Mouse (Mus musculus) heart, embryonic 10.5 days (tissue): ENCODE results near the gene Mecom. TPM values are rescaled to one million over a fixed set of nuclear protein-coding genes. Genes with fewer than 3 reads are reported as not detected.

ENCODE experiments used
- DNase-seq: peaks from one replicate; pipeline ENCODE4 v3.0.0-alpha.2; 2017; ENCODE audit warnings: low spot score
- H3K27ac ChIP-seq: fragments of 300-500 bp; sonication (generic); 2 replicates; pipeline ENCODE4 v1.5.1; 2016; ENCODE audit warnings: mild to moderate bottlenecking
- H3K27me3 ChIP-seq: fragments of 300-500 bp; sonication (generic); 2 replicates; pipeline ENCODE4 v1.6.1; 2016; ENCODE audit warnings: mild to moderate bottlenecking; ENCODE audit not compliant: poor library complexity, insufficient read depth, severe bottlenecking
- H3K36me3 ChIP-seq: fragments of 300-500 bp; sonication (generic); 2 replicates; pipeline ENCODE4 v1.6.1; 2016; ENCODE audit warnings: mild to moderate bottlenecking, moderate library complexity
- H3K4me1 ChIP-seq: fragments of 300-500 bp; sonication (generic); 2 replicates; pipeline ENCODE4 v1.6.1; 2016; ENCODE audit warnings: mild to moderate bottlenecking
- H3K4me3 ChIP-seq: fragments of 300-500 bp; sonication (generic); 2 replicates; pipeline ENCODE4 v1.5.1; 2016; ENCODE audit warnings: mild to moderate bottlenecking, moderate library complexity
- H3K9me3 ChIP-seq: fragments of 300-500 bp; sonication (generic); 2 replicates; pipeline ENCODE4 v1.6.1; 2016; ENCODE audit warnings: mild to moderate bottlenecking, moderate library complexity
- WGBS: fragments of 180-500 bp; shearing (Covaris S2); methylation state at CpG from one replicate; pipeline ENCODE4 v1.1.7; 2016; 5-methylcytosine and 5-hydroxymethylcytosine counted together
- polyA plus RNA-seq: library from polyadenylated mRNA; unstranded; fragments of >200 nt; fragmentation: Nextera tagmentation; extraction: Ambion mirVana; gene quantifications from 2 replicates; pipeline ENCODE4 v1.2.1, GENCODE M21; 2016

Mecom gene
- polyA plus RNA-seq, 1 experiment from 2014 or later, result 40.3 TPM

DNA sequence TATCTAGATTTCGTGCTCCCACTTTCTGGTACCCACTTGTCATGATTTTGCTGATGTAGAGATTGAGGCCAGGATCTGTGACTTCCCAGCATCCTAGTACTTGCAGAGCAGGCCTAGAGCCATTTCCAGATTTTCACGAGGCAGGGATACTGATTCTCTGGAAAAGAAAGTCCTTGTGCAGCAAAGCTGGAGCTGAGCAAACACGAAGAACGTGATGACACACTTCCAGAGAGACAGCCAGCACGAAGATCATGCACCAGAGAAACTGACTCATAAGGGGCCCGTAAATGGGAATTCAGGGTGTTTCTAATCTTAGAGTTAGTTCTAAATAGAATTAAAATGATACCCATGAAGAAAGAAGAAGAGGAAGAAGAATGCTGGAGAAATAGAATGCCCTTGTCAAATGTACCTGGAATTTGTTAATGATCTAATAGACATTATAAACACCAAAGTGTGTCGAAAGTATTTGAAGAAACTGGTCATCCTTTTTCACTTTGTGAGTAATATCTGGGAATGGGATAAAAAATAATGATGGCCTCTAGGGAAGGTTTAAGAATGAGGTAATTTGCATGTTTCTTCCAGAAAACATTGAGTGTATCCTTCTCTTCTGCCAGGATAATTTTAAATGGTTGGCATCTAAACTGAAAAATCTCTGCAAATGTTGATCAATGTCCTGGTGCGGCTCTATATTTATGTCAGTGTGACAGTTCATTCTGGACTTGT lies 426.9 kb downstream of the Mecom start:
- Histone ChIP-seq H3K9me3 (no peaks in the 10 kb centered on the region), H3K4me3 (no peak overlapping the region), H3K4me1 (no peaks in the 10 kb centered on the region), H3K27me3 (no peaks in the 10 kb centered on the region), H3K27ac (no peak overlapping the region), H3K36me3 (no peaks in the 10 kb centered on the region)
- WGBS, result 81% methylated on average over 8 of the region's 8 CpGs
- no peak for DNase-seq

DNA sequence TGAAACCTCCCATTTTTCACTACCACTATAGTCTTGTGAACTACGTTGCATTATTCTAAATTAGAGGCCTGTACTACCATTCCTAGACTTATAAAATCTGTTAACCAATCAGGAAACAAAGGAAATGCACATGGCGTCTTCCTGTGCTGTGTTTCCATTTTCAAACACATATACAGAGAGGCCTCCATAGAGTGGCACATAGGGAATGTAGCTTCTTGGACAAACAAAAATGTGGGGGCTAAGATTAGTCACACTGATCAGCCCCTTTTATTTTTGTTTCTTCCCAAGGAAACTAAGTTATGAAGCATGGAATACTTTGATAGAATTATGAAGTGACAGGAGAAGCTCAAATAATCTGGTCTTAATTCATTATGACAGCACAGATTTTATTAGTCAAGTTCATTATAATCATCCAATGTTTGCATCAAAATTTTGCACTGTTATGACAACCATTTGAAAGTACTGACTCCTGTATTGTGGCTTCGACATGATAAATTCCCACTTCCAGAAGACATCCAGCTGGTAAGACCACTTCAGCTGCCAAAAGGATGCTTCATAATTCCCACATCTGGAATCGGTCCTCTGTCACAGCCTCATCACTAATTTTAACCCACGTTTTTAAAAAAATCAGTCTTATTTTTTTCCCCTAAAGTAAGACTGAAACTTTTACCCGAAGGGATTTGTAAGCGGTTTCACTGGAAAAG lies 429.1 kb downstream of the Mecom start:
- Histone ChIP-seq H3K27me3 (no peaks in the 10 kb centered on the region), H3K36me3 (no peaks in the 10 kb centered on the region), H3K27ac (no peak overlapping the region), H3K4me3 (no peak overlapping the region), H3K9me3 (no peaks in the 10 kb centered on the region), H3K4me1 (no peaks in the 10 kb centered on the region)
- WGBS, result 83% methylated on average over 7 of the region's 7 CpGs
- DNase-seq, result no peak

DNA sequence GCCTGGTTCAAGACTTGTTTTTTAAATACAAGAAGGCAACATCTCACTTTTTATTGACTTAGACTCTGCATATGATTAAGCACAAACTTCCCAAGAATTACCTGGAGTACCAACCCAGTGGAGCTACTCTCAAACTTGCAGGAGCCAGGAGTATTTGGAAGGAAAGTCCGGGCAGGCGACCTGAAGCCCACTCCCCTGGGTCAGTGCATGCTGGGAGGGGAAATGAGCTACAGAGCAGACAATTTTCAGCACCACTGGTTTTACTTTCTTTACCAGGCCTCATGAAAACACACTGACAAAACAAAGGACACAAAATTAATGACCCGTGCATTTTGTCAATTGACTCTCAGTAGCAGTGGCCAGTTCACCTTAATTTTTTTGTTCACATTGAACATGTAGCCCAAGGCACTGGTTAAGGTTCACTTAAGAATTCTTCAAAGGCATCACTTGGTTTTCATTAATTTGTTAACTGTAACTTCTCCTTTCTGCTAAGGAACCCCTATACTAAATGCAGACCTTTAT lies 434.5 kb downstream of the Mecom start:
- no peaks in the 10 kb centered on the region; the same call in 1 of the 2 replicates for H3K4me1 ChIP-seq
- no peak overlapping the region for H3K4me3 ChIP-seq
- H3K9me3 ChIP-seq, result no peaks in the 10 kb centered on the region
- no peaks in the 10 kb centered on the region for H3K36me3 ChIP-seq
- H3K27me3 ChIP-seq, result no peaks in the 10 kb centered on the region
- DNase-seq, result no peak
- no peak overlapping the region for H3K27ac ChIP-seq
- WGBS, result 54% methylated on average over 3 of the region's 3 CpGs

DNA sequence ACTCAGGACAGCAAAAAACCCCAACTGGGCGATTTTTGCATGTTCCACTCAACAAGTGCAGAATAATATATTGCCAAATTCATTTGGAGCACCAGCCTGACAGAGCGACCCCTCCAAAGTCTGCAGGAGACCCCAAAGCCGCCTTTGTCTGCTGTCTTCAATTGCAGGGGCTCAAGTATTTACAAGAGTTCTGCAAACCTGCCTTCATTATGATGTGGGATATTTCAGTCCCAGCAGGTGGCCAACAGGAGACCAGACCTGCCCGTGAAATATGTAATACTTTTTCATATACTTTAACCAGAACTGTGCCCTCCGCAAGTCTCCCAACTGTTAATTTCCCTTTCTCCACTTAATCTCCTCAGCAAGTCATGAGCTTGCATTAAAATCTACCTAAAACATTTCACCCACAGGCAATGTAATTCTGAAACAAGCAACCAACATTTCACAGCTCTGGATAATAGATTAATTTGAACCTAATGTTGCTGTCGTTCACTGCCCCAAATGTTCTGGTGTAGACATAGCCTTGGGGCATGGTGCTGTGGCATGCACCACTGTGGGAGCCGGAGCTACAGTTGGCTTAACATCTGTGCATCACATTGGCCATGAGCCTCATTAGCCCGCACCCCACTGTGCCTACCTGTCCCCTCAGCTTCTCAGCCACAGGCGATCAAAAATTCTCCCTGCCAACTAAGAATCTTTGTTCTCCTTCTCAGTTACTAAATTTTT lies 439.7 kb downstream of the Mecom start:
- no peak overlapping the region for H3K4me3 ChIP-seq
- WGBS, result 75% methylated on average over 9 of the region's 9 CpGs
- H3K27me3 ChIP-seq, result no peaks in the 10 kb centered on the region
- peak overlapping the region; percentile 36; the same call in 1 of the 2 replicates for H3K27ac ChIP-seq
- H3K4me1 ChIP-seq, result peaks cover 12% of the 10 kb centered on the region
- H3K9me3 ChIP-seq, result no peaks in the 10 kb centered on the region
- no peaks in the 10 kb centered on the region for H3K36me3 ChIP-seq
- no peak for DNase-seq

DNA sequence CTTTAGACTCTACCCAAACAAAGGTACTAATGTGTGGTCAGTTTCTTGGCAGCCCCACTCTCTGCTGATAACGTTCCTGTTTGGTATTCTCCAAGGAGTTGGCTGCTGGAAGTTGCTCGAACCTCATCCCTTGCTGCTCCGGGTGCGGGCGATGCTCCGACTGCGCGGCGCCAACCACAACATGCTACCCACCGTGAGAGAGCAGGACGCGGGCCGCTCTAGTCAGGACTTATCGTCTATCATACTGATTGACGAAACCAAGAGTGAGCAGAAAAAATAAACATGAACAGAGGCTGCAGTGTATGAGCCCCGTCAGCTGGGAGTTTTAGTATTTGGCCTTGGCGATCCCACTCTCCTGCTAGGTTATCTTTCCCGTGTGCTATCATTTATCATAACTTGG lies 441.3 kb downstream of the Mecom start:
- 27% methylated on average over 18 of the region's 18 CpGs for WGBS

DNA sequence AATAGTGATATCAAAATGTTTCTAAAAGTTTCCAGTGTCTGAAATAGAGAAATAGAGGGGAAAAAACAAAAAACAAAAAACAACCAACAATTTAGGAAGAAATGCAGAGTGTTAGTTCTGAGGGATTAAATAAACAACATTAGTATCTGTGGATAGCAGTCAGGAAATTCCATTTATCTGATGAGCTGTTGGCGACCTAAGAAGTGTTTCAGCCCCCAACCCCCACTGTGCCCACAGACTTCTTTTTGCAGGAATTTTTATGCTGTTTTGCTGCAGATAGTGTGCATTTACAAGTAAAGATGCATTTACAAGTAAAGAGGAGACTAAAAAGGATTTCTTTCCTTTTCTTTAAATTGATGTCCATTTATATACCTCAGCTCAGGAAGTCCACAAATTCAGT lies 441.9 kb downstream of the Mecom start:
- Histone ChIP-seq H3K4me1 (peaks cover 12% of the 10 kb centered on the region), H3K27me3 (no peaks in the 10 kb centered on the region), H3K27ac (peak overlapping the region; percentile 76; the same call in 1 of the 2 replicates), H3K9me3 (no peaks in the 10 kb centered on the region), H3K36me3 (no peaks in the 10 kb centered on the region), H3K4me3 (no peak overlapping the region)
- no peak for DNase-seq
- WGBS, result 15% methylated on average over 1 of the region's 1 CpGs

More for the DNA sequence above, 441.3 kb downstream of the Mecom start:
- Histone ChIP-seq H3K4me3 (peak overlapping the region; percentile 31; the same call in 1 of the 2 replicates), H3K9me3 (no peaks in the 10 kb centered on the region), H3K36me3 (no peaks in the 10 kb centered on the region), H3K27ac (peak overlapping the region; percentile 64), H3K27me3 (no peaks in the 10 kb centered on the region), H3K4me1 (peaks cover 12% of the 10 kb centered on the region)
- peak; percentile 89 for DNase-seq

DNA sequence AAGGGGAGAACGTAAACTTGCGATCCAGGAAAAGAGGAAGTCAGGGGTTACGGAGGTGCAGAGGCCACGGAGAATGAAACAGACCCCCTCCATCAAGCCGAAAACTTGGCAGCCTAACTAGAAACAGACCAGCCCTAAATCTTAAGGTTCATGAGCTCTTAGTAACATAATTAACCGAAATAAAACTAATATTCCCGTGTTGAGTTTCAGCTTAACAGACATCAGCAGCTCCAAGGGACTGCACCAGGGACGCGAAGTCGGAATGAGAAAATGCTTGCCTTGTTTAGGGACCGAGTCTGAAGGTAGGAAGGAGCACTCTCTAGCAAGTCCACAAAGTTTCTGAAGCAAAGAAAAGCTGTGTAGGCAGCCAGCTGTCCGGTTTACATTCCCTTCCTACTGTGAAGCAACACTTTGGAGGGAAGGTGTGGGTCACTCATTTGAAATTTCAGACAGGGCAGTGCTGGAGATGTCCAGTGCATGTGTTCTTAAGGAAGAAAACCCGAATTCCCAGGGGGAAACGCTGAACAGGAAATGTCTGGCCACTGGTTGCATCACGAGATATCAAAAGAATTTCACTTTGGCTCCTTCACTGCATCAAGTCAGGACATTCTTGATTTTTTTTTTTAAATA lies 442.5 kb downstream of the Mecom start:
- peaks cover 12% of the 10 kb centered on the region for H3K4me1 ChIP-seq
- H3K27me3 ChIP-seq, result no peaks in the 10 kb centered on the region
- H3K4me3 ChIP-seq, result peak overlapping the region; percentile 16; the same call in 1 of the 2 replicates
- no peak for DNase-seq
- H3K9me3 ChIP-seq, result no peaks in the 10 kb centered on the region
- peak overlapping the region; percentile 76 for H3K27ac ChIP-seq
- whole genome bisulfite sequencing, result 29% methylated on average over 15 of the region's 15 CpGs
- H3K36me3 ChIP-seq, result no peaks in the 10 kb centered on the region

DNA sequence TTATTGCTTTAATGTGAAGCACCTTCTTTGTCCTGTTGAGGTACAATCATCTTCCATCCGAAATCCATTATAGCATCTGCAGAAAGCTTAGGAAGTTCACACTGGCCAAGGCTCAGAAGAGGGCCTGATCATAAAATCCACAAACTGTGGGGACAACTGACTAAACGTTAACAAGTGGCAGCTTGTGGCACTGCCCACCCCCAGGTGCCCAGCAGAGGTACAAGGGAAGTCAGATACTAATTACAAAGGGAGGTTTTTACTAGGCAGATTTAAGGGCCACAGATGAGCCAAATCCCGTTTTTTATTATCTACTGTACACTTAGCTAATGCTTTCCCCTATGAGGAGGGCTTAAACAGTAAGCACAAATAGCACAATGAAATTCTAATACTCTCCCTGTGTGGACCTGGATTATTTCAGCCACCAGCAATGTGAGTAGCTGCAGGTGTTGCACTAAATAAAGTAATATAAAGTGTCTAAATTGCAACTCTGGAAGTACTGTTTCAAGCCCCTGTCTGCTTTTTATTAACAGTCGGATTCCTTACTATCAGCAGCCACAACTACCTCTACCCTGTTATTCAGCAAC lies 443.2 kb downstream of the Mecom start:
- Histone ChIP-seq H3K4me1 (peaks cover 12% of the 10 kb centered on the region), H3K27ac (peak overlapping the region; percentile 76; the same call in 1 of the 2 replicates), H3K4me3 (peak overlapping the region; percentile 16; the same call in 1 of the 2 replicates), H3K27me3 (no peaks in the 10 kb centered on the region), H3K9me3 (no peaks in the 10 kb centered on the region), H3K36me3 (no peaks in the 10 kb centered on the region)
- 47% methylated on average over 4 of the region's 4 CpGs for WGBS
- no peak for DNase-seq

DNA sequence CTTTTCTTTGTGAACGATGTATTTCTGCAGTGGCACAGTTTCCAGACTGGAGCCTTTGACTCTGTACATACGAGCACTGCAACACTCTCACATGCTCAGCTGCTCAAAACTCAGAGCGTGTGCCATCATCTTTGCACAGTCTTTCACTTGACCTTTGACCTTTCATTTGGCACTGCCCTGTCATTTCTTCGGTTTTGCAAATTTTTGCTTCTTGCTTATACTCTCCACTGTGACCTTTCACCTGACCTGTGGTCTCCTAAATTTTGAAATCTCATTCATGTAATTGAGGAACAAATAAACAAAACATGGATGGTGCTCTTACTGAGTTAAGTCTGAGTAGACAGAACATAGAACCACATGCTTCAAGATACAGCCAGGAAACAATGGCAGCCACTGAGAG lies 446.7 kb downstream of the Mecom start:
- 78% methylated on average over 4 of the region's 4 CpGs for WGBS
- no peaks in the 10 kb centered on the region for H3K27me3 ChIP-seq
- H3K9me3 ChIP-seq, result no peaks in the 10 kb centered on the region
- H3K27ac ChIP-seq, result no peak overlapping the region
- no peaks in the 10 kb centered on the region for H3K36me3 ChIP-seq
- DNase-seq, result no peak
- H3K4me1 ChIP-seq, result peaks cover 17% of the 10 kb centered on the region
- no peak overlapping the region for H3K4me3 ChIP-seq

DNA sequence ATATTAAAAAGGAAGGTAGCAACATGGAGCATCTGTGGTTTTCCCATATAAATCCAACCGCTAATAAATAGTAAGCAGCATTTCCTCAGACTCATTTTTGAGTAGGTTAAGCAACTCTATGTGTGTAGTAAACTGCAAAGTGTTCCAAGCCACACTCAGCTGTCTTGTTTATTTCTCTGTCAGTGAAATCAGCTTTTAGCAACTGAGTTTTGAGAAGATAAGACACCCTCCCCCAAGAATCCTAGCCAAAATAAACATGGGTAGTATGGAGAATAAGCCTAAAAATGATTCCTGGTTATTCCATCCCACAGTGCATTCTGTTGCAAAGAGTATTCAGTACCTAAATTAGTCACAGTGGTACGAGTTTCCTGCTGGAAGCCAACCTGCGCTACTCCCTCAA lies 450.1 kb downstream of the Mecom start:
- H3K4me1 ChIP-seq, result peaks cover 5% of the 10 kb centered on the region; the same call in 1 of the 2 replicates
- H3K36me3 ChIP-seq, result no peaks in the 10 kb centered on the region
- no peak overlapping the region for H3K27ac ChIP-seq
- no peaks in the 10 kb centered on the region for H3K27me3 ChIP-seq
- H3K9me3 ChIP-seq, result no peaks in the 10 kb centered on the region
- no peak for DNase-seq
- WGBS, result 75% methylated on average over 3 of the region's 3 CpGs
- no peak overlapping the region for H3K4me3 ChIP-seq

DNA sequence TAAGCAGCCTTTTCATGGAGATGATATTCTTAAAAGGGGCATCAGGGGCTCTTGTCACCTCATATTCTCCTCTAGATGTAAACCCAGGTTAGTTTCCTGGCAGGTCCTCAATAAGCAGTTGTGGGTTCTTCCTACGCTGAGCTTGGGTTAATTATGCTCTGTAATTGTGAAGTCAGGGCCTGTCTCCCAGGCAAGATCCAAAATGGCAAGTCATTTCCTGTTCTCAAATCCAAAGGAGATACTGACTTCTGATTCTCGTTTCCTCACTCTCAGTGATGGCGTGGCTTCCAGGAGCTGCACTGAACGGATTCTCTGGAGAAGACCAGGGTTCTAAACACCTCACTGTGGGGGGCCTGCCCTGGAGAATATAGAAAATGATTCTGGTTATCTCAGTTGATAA lies 450.7 kb downstream of the Mecom start:
- Histone ChIP-seq H3K4me1 (peaks cover 5% of the 10 kb centered on the region; the same call in 1 of the 2 replicates), H3K27ac (peak overlapping the region; percentile 37; the same call in 1 of the 2 replicates), H3K27me3 (no peaks in the 10 kb centered on the region), H3K36me3 (no peaks in the 10 kb centered on the region), H3K4me3 (no peak overlapping the region), H3K9me3 (no peaks in the 10 kb centered on the region)
- 43% methylated on average over 4 of the region's 4 CpGs for WGBS
- DNase-seq, result no peak

DNA sequence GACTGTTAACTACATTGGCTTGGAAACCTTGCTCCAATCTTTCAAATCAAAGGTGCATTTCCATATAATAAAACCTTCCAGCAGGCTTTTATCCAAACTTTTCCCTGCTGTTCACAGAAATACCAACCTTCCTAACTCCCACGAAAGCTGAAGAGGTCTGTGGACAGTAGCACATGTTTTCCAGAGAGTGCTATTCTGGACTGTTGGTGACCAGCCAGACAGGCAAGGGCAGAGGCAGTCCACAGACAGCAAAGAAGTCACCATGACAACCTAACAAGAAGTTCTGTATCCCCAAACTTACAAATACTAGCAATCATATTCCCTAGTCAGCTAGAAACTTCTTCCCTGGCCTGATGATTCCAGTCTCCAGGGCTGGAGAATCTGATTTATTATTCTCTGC lies 454.8 kb downstream of the Mecom start:
- H3K36me3 ChIP-seq, result no peaks in the 10 kb centered on the region
- peaks cover 5% of the 10 kb centered on the region; the same call in 1 of the 2 replicates for H3K4me1 ChIP-seq
- H3K9me3 ChIP-seq, result no peaks in the 10 kb centered on the region
- WGBS, result 53% methylated on average over 1 of the region's 1 CpGs
- no peaks in the 10 kb centered on the region for H3K27me3 ChIP-seq
- DNase-seq, result no peak
- H3K4me3 ChIP-seq, result no peak overlapping the region
- no peak overlapping the region for H3K27ac ChIP-seq
